Mouse (Mus musculus) adrenal gland, adult 8-10 months (tissue): ENCODE measurements around the gene Cep85l. TPM values are rescaled to one million over a fixed set of nuclear protein-coding genes. Genes with fewer than 3 reads are reported as not detected.

Experiments
- total RNA-seq, 4 experiments: library from RNA; stranded (reverse); gene quantifications; 2 replicates each; pipeline ENCODE4 v1.2.4; 2022

The Cep85l gene
- total RNA-seq, 4 experiments from 2014 or later: 7.5 to 15.7 (median 11.4) TPM

Other genes with a start within 250 kb of the Cep85l start
- under 1 TPM; 0.35 to 0.46 (median 0.41) TPM for gene Pln, start 42.3 kb downstream of the Cep85l start, total RNA-seq
- 10 to 100 TPM; 27.7 to 33.4 (median 31.0) TPM for gene Asf1a, start 216.8 kb upstream of the Cep85l start, total RNA-seq